Mouse (Mus musculus): ENCODE measurements around the gene Resp18. TPM values are rescaled to one million over a fixed set of nuclear protein-coding genes. Genes with fewer than 3 reads are reported as not detected.

Gene Resp18
- polyA plus RNA-seq, 1 experiment from 2014 or later = not detected

GRCm38 (mm10) chr1:75289376-75289775, 11.2 kb upstream of the Resp18 start:
- 29% methylated on average over 7 of the region's 7 CpGs for whole genome bisulfite sequencing
- H3K27me3 ChIP-seq (replicated peaks; ENCODE audit: control insufficient read depth, insufficient read depth, low read length) = no peaks in the 10 kb centered on the region
- ATAC-seq (replicated peaks; ENCODE audit: low FRiP score) (no peak), DNase-seq (ENCODE audit: low spot score) (no peak)
- no peaks in the 10 kb centered on the region for H3K36me3 ChIP-seq (ENCODE audit: control insufficient read depth, insufficient read depth, low read length)
- H3K4me2 ChIP-seq = no peak overlapping the region
- no peak overlapping the region for H3K4me3 ChIP-seq (ENCODE audit: low read depth, low read length)
- H3K9ac ChIP-seq (ENCODE audit: low read depth, low read length) = no peak overlapping the region
- no peaks in the 10 kb centered on the region for H3K9me3 ChIP-seq (ENCODE audit: control insufficient read depth, low read length)
- no peak overlapping the region for H3K27ac ChIP-seq (ENCODE audit: low read depth, low read length)
- no peaks in the 10 kb centered on the region for H3K4me1 ChIP-seq (replicated peaks; ENCODE audit: control insufficient read depth, insufficient read depth, low read length)

GRCm38 (mm10) chr1:75284911-75285310, 6.7 kb upstream of the Resp18 start:
- Histone ChIP-seq H3K9me3 (ENCODE audit: control insufficient read depth, low read length) (no peaks in the 10 kb centered on the region), H3K4me1 (replicated peaks; ENCODE audit: control insufficient read depth, insufficient read depth, low read length) (no peaks in the 10 kb centered on the region), H3K9ac (ENCODE audit: low read depth, low read length) (no peak overlapping the region), H3K27ac (ENCODE audit: low read depth, low read length) (no peak overlapping the region), H3K36me3 (ENCODE audit: control insufficient read depth, insufficient read depth, low read length) (no peaks in the 10 kb centered on the region), H3K27me3 (replicated peaks; ENCODE audit: control insufficient read depth, insufficient read depth, low read length) (no peaks in the 10 kb centered on the region), H3K4me3 (ENCODE audit: low read depth, low read length) (no peak overlapping the region), H3K4me2 (no peak overlapping the region)
- no peak for ATAC-seq (replicated peaks; ENCODE audit: low FRiP score)
- DNase-seq (ENCODE audit: low spot score) = no peak
- 80% methylated on average over 7 of the region's 7 CpGs for WGBS

GRCm38 (mm10) chr1:75283017-75283416, 4.8 kb upstream of the Resp18 start:
- H3K4me3 ChIP-seq (ENCODE audit: low read depth, low read length) = no peak overlapping the region
- no peaks in the 10 kb centered on the region for H3K9me3 ChIP-seq (ENCODE audit: control insufficient read depth, low read length)
- H3K4me1 ChIP-seq (replicated peaks; ENCODE audit: control insufficient read depth, insufficient read depth, low read length) = no peaks in the 10 kb centered on the region
- no peak overlapping the region for H3K9ac ChIP-seq (ENCODE audit: low read depth, low read length)
- H3K27ac ChIP-seq (ENCODE audit: low read depth, low read length) = no peak overlapping the region
- no peaks in the 10 kb centered on the region for H3K36me3 ChIP-seq (ENCODE audit: control insufficient read depth, insufficient read depth, low read length)
- H3K27me3 ChIP-seq (replicated peaks; ENCODE audit: control insufficient read depth, insufficient read depth, low read length) = peaks cover 9% of the 10 kb centered on the region
- 76% methylated on average over 5 of the region's 5 CpGs for WGBS
- DNase-seq (ENCODE audit: low spot score) (no peak), ATAC-seq (replicated peaks; ENCODE audit: low FRiP score) (no peak)
- H3K4me2 ChIP-seq = no peak overlapping the region

- Histone ChIP-seq H3K27ac (ENCODE audit: low read depth, low read length) (no peak overlapping the region), H3K4me2 (no peak overlapping the region), H3K4me3 (ENCODE audit: low read depth, low read length) (no peak overlapping the region), H3K36me3 (ENCODE audit: control insufficient read depth, insufficient read depth, low read length) (no peaks in the 10 kb centered on the region), H3K9me3 (ENCODE audit: control insufficient read depth, low read length) (no peaks in the 10 kb centered on the region), H3K9ac (ENCODE audit: low read depth, low read length) (no peak overlapping the region), H3K27me3 (replicated peaks; ENCODE audit: control insufficient read depth, insufficient read depth, low read length) (peaks cover 21% of the 10 kb centered on the region), H3K4me1 (replicated peaks; ENCODE audit: control insufficient read depth, insufficient read depth, low read length) (no peaks in the 10 kb centered on the region)
- ATAC-seq (replicated peaks; ENCODE audit: low FRiP score) (no peak), DNase-seq (ENCODE audit: low spot score) (peak; percentile 57)
- WGBS = 9% methylated on average over 23 of the region's 23 CpGs
Measured at GRCm38 (mm10) chr1:75277195-75278188, 723 bp downstream of the Resp18 start.

GRCm38 (mm10) chr1:75264091-75264880, 13.9 kb downstream of the Resp18 start, which contains the start of gene Ptprn:
Ptprn (minus strand) TSS chr1:75264502.
- Histone ChIP-seq H3K36me3 (ENCODE audit: control insufficient read depth, insufficient read depth, low read length) (no peaks in the 10 kb centered on the region), H3K4me1 (replicated peaks; ENCODE audit: control insufficient read depth, insufficient read depth, low read length) (no peaks in the 10 kb centered on the region; the same call in 1 of the 2 replicates), H3K9me3 (ENCODE audit: control insufficient read depth, low read length) (no peaks in the 10 kb centered on the region), H3K9ac (ENCODE audit: low read depth, low read length) (no peak within 1 kb of the TSS), H3K27me3 (replicated peaks; ENCODE audit: control insufficient read depth, insufficient read depth, low read length) (peaks cover 39% of the 10 kb centered on the region), H3K4me2 (peak within 1 kb of the TSS; percentile 46), H3K27ac (ENCODE audit: low read depth, low read length) (no peak within 1 kb of the TSS), H3K4me3 (ENCODE audit: low read depth, low read length) (no peak within 1 kb of the TSS)
- no peak for DNase-seq (ENCODE audit: low spot score)
- ATAC-seq (replicated peaks; ENCODE audit: low FRiP score) = no peak
- 11% methylated on average over 31 of the region's 32 CpGs for WGBS

- Histone ChIP-seq H3K9me3 (ENCODE audit: control insufficient read depth, low read length) (no peaks in the 10 kb centered on the region), H3K4me2 (peak overlapping the region; percentile 46), H3K4me3 (ENCODE audit: low read depth, low read length) (no peak overlapping the region), H3K36me3 (ENCODE audit: control insufficient read depth, insufficient read depth, low read length) (no peaks in the 10 kb centered on the region), H3K27me3 (replicated peaks; ENCODE audit: control insufficient read depth, insufficient read depth, low read length) (peaks cover 36% of the 10 kb centered on the region), H3K9ac (ENCODE audit: low read depth, low read length) (no peak overlapping the region), H3K27ac (ENCODE audit: low read depth, low read length) (no peak overlapping the region), H3K4me1 (replicated peaks; ENCODE audit: control insufficient read depth, insufficient read depth, low read length) (no peaks in the 10 kb centered on the region; the same call in 1 of the 2 replicates)
- no peak for ATAC-seq (replicated peaks; ENCODE audit: low FRiP score)
- peak; percentile 71 for DNase-seq (ENCODE audit: low spot score)
- WGBS = 3% methylated on average over 40 of the region's 40 CpGs
Measured at GRCm38 (mm10) chr1:75262969-75263951, 15.0 kb downstream of the Resp18 start.

- H3K4me1 ChIP-seq (replicated peaks; ENCODE audit: control insufficient read depth, insufficient read depth, low read length) = no peaks in the 10 kb centered on the region; the same call in 1 of the 2 replicates
- no peak overlapping the region for H3K9ac ChIP-seq (ENCODE audit: low read depth, low read length)
- H3K9me3 ChIP-seq (ENCODE audit: control insufficient read depth, low read length) = no peaks in the 10 kb centered on the region
- H3K36me3 ChIP-seq (ENCODE audit: control insufficient read depth, insufficient read depth, low read length) = no peaks in the 10 kb centered on the region
- H3K4me2 ChIP-seq = no peak overlapping the region
- H3K27ac ChIP-seq (ENCODE audit: low read depth, low read length) = no peak overlapping the region
- peaks cover 36% of the 10 kb centered on the region for H3K27me3 ChIP-seq (replicated peaks; ENCODE audit: control insufficient read depth, insufficient read depth, low read length)
- DNase-seq (ENCODE audit: low spot score) (no peak), ATAC-seq (replicated peaks; ENCODE audit: low FRiP score) (no peak)
- H3K4me3 ChIP-seq (ENCODE audit: low read depth, low read length) = no peak overlapping the region
Measured at GRCm38 (mm10) chr1:75261278-75261677, 16.9 kb downstream of the Resp18 start.
